Mouse (Mus musculus) right cerebral cortex, adult 2 months (tissue): Measurements from ENCODE around the gene Vmn1r191.
"Not testable (repeated sequence)": the region's sequence is repeated elsewhere in the genome, so short reads cannot be mapped to it uniquely, and the experiment has no call there.

Experiments used
- DNase-seq, 2 experiments: peaks; one replicate each; pipeline ENCODE4 v3.0.0; 2021 to 2022; ENCODE audit warnings: low spot score in 2 of 2

The Vmn1r191 gene

DNA sequence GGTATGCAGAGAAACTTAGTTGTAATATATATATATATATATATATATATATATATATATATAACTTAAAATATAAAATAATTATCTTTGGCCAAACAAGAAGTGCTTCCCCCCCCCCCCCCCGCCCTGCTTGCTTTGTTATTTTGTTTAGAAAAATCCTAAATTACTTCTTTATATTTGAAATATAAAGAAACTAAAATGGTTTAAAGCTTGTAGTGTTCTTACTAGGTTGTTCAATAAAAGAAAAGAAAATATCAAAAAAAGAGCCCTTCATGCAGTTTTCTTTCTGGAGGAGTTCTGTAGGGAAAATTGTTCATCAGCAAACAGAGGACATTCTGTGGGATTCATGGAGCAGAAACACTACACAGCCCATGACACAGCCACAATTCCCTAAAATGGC is at the start of gene Vmn1r191:
TSS of gene Vmn1r191 (minus strand) at position 101 of the 400 bp plus-strand sequence.
- no peak for DNase-seq

DNA sequence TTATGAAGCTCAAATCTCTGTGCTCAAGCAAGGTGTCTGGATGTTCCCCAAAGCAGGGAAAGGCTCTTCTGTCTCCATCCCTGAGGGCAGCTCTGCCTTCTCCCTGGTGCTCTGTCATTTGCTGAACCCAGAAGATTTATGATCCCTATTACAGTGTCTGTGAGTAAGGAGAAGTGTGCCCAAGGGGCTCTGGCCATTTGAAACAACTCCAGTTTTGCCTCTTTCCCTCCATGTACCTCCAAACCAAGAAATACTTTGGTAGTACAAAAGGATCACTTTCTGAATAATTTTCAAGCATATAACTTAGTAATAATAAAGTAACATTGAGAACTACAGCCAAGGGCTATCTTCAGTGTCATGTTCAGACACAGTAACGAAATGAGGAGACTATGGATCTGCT is 39.3 kb upstream of the Vmn1r191 start, which contains the start of gene Vmn1r193:
TSS of gene Vmn1r193 (minus strand) at position 101 of the 400 bp plus-strand sequence.
- not testable (repeated sequence) for DNase-seq

DNA sequence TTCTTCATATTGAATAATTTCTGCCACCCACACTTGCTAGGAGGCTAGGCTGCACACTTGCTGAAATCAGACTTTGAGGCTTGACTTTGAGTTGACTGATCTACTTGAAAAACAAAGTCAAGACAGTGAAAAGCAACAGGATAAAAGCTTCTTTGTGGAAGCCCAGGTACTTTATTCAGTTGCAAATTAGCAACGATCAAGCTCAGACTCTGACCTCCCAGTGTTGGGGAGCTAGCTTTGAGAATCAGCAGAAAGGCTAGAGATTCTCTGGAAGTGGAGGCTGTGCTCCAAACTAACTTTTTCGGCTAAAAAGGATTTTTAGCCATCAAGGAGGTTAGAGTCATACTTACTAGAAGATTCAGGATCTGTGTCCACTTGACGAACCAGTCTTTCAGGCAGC is 9.0 kb upstream of the Vmn1r191 start:
- not testable (repeated sequence) for DNase-seq

DNA sequence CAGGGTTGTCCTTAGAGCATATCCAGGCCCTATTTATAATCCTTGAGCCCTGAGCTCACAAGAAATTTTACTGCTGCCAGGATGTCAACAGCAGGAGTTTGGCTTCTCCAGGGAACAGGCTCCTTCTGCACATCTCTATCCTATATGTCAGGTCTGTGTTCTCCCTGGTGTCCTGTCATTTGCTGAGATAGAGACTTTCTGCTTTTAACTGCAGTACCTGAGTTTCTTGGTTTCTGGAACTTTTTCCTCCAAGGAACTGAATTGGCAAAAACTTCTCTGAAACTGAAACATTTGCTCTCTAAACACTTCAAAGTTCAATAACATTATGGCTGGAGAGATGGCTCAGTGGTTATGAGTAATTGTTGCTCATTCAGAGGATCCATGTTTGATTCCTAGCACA is 7.3 kb upstream of the Vmn1r191 start, which contains the start of gene Vmn1r192:
TSS of gene Vmn1r192 (minus strand) at position 101 of the 400 bp plus-strand sequence.
- DNase-seq, result no peak

DNA sequence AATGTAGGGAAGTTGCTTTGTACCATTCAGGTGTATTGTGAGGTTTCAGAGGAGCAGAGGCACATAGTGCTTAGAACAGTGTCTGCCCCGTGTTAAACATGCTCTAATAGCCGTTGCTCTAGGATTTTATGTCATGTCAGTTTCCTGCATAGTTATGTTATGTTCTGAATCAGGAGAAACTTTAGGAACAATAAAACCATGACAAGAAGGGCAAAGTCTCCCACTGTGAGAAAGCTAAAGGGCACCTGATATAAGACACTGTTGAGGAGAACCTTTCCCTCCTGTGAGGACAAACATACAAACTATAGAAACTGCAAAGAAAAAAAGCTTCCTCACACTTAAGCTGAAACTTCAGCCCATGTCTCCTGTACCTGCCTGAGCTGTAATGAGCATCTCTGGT is 6.6 kb upstream of the Vmn1r191 start:
- no peak for DNase-seq

DNA sequence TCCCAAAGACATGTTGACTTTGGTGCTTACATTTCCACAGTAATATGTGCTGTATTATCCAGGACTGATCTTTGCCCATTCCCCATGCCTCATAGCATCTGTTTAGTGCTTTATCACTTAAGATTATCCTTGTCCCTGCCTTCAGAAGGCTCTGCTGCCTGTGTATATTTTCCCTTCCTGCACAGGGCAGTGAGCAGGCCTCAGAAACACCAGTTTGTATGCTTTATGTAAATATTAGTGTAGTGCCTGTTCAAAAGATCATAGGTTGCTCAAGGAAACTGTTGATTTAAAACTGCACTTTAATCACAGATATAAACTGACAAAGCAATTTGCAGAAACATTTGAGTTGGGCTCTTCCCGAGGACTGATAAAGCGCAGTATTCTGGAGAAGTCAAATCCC is 5.5 kb upstream of the Vmn1r191 start:
- DNase-seq, result no peak

DNA sequence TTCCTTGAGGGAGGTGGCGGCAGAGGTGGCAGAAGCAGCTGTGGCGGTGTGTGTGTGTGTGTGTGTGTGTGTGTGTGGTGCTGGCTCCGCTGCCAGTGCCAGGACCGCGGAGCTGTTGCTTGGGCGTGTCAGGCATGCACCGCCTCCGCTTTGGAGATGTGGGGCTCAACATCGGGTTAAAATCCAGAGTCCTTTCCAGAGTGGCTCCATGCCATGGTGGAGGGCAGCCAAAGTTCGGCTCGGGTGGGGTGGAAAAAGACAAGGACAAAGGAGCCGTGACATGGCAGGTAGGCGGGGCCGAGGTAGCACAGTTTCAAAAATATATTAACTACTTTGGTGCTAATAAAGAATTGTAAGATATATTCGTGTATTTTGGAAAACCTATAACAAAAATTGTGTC is 15.4 kb downstream of the Vmn1r191 start:
- DNase-seq, result no peak

DNA sequence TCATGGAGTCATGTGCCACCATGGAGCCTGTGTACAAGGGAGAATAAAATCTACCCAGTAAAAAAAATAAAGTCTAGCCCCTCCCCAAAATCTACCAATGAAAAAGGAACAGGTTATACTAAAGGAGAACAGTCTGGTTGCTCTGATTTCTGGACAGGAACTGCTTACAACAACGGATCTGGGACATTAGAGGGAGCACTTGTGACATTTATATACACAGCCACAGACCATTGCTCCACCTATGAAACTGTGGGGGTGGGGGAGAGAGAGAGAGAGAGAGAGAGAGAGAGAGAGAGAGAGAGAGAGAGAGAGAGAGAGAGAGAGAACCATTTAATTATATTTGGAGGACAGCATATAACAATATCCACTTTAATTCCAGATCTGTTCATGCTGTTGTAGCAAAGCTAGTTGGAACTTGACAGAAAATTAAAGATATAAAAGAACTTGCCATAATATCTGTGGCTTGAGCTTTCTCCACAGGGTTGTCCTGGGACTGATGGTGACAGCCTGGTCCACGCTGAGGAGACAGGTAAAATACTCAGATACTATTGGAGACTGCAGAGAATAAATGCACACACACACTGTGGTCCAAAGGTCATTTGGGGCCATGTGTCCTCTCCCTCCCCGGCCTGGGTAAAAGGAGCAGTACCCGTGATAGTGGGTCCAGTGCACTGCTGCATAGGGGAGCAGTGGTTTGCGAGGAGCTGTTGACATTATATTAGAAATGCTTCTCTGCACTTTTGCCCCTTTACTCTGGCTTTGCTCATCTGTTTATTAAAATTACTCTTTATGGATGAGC is 47.1 kb downstream of the Vmn1r191 start:
- DNase-seq, result not testable (repeated sequence)
